Mouse (Mus musculus): ENCODE results near the gene Nuf2. TPM values are rescaled to one million over a fixed set of nuclear protein-coding genes. Genes with fewer than 3 reads are reported as not detected.
A peak's percentile ranks its signal among the peaks of the same experiment; 100 is the strongest.

The Nuf2 gene
- 0.28 and 0.94 TPM in 2 replicates for total RNA-seq (2014; rRNA removed)
- polyA plus RNA-seq (2012; rRNA removed) = not detected in 2 replicates

DNA sequence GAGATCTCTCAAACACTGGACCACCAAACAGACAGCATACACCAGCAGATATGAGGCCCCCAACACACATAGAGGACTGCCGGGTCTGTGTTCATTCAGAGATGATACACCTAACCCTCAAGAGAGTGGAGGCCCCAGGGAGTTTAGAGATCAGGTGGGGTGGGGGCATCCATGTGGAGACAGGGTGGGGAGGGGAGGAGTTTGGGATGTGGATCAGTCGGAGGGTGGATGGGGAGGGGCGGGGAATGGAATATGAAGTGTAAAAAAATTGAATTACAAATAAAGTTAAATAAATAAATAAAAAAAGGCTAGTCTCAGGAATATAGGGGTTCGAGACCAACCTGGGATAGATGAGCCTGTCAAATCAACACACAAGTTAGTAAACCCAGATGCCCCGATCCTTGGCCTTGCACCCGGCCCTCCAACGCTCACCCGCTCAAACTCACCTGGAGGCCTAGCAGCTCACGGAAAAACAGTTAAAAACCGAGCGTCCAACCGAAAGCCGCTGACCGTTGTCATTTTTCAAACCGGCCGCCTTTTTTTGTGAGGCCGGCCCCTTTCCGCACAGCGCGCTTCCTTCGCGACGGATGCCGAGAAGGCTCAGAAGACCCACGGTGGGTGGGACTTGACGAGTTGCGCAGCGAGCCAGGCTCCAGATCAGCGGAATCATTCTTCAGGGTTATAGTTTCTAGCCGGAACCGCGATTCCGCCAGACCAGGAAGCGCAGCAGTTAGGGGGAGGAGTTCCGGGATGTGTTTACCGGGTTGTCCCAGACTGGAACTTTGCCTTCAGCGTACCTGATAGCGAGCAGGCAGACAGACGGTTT, at the start of gene Nuf2:
TSS of gene Nuf2 (minus strand) at position 589 of the 826 bp plus-strand sequence.
- under 1% methylated on average over 39 of the region's 39 CpGs for WGBS
- peak; percentile 96 for DNase-seq (ENCODE audit: extremely low read depth, low read depth, low spot score)
- Histone ChIP-seq H3K27ac (replicated peaks; ENCODE audit: insufficient read depth, low read depth, low read length) (peak within 1 kb of the TSS; percentile 65), H3K27me3 (ENCODE audit: control insufficient read depth, insufficient read depth, low read length) (no peaks in the 10 kb centered on the region), H3K4me3 (ENCODE audit: insufficient read depth, low read depth, low read length) (peak within 1 kb of the TSS; percentile 63), H3K79me2 (ENCODE audit: control insufficient read depth, insufficient read depth, low read length) (no peaks in the 10 kb centered on the region), H3K9ac (ENCODE audit: low read depth, low read length) (peak within 1 kb of the TSS; percentile 38), H3K4me1 (ENCODE audit: control insufficient read depth, insufficient read depth, low read length) (no peaks in the 10 kb centered on the region; the same call in 1 of the 2 replicates), H3K36me3 (ENCODE audit: control insufficient read depth, insufficient read depth, low read length) (no peaks in the 10 kb centered on the region)
- TF ChIP-seq POLR2A (IDR thresholded peaks at IDR 0.05; ENCODE audit: extremely low read depth, insufficient read depth, low read length) (peak; percentile 58; the same call in 1 of the 2 replicates), CTCF (IDR thresholded peaks at IDR 0.05; ENCODE audit: low read depth, low read length) (no peak)

DNA sequence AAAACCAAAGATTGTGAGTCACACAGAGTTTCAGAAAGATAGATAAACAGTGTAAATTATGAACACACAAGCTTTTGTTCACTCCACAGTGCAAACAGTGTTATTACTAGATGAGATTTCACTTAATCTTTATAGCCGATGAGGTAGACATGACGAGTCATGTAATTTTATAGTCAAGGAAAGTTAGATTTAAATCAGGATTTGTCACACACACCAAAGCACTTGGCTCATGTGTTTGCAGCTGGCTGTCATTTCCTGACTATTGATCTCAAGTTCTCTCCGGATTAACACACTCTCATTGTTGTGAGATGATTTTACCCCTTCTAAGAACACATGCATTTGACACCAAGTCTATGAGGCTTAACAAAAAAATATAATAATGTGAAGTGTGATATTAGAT, 48.3 kb upstream of the Nuf2 start:
- H3K36me3 ChIP-seq (ENCODE audit: control insufficient read depth, insufficient read depth, low read length) = no peaks in the 10 kb centered on the region
- H3K27me3 ChIP-seq (ENCODE audit: control insufficient read depth, insufficient read depth, low read length) = 0 out of 2 replicates have a peak, but pooled peaks cover 2% of the 10 kb centered on the region
- no peak for TF ChIP-seq POLR2A (IDR thresholded peaks at IDR 0.05; ENCODE audit: extremely low read depth, insufficient read depth, low read length)
- TF ChIP-seq CTCF (IDR thresholded peaks at IDR 0.05; ENCODE audit: low read depth, low read length) = no peak
- 80% methylated on average over 3 of the region's 3 CpGs for WGBS
- no peaks in the 10 kb centered on the region for H3K4me1 ChIP-seq (ENCODE audit: control insufficient read depth, insufficient read depth, low read length)
- no peak overlapping the region for H3K4me3 ChIP-seq (ENCODE audit: insufficient read depth, low read depth, low read length)
- DNase-seq (ENCODE audit: extremely low read depth, low read depth, low spot score) = no peak
- H3K27ac ChIP-seq (replicated peaks; ENCODE audit: insufficient read depth, low read depth, low read length) = no peak overlapping the region
- no peaks in the 10 kb centered on the region for H3K79me2 ChIP-seq (ENCODE audit: control insufficient read depth, insufficient read depth, low read length)
- H3K9ac ChIP-seq (ENCODE audit: low read depth, low read length) = no peak overlapping the region

DNA sequence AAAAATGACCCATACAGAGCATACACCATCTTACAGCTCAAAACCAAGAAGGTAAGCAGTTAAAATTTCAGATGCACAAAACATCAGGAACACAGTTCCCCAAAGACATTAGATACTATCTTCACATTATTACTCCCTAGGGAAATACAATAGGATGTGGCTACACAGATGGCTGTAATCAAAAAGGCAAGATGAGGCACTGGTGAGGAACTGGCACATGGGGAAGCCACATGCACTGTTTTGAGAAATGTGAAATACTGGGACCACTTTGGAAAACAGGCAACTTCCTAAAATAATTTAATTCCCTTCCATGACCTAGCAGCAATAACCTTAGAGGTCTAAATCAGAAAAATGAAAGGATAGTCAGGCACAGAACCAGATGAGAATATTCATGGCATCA, 42.9 kb upstream of the Nuf2 start:
- H3K4me1 ChIP-seq (ENCODE audit: control insufficient read depth, insufficient read depth, low read length) = no peaks in the 10 kb centered on the region
- no peak overlapping the region for H3K27ac ChIP-seq (replicated peaks; ENCODE audit: insufficient read depth, low read depth, low read length)
- no peaks in the 10 kb centered on the region for H3K36me3 ChIP-seq (ENCODE audit: control insufficient read depth, insufficient read depth, low read length)
- no peak for DNase-seq (ENCODE audit: extremely low read depth, low read depth, low spot score)
- TF ChIP-seq POLR2A (IDR thresholded peaks at IDR 0.05; ENCODE audit: extremely low read depth, insufficient read depth, low read length) (no peak), CTCF (IDR thresholded peaks at IDR 0.05; ENCODE audit: low read depth, low read length) (no peak)
- H3K4me3 ChIP-seq (ENCODE audit: insufficient read depth, low read depth, low read length) = no peak overlapping the region
- no peak overlapping the region for H3K9ac ChIP-seq (ENCODE audit: low read depth, low read length)
- H3K79me2 ChIP-seq (ENCODE audit: control insufficient read depth, insufficient read depth, low read length) = no peaks in the 10 kb centered on the region
- no peaks in the 10 kb centered on the region for H3K27me3 ChIP-seq (ENCODE audit: control insufficient read depth, insufficient read depth, low read length)

DNA sequence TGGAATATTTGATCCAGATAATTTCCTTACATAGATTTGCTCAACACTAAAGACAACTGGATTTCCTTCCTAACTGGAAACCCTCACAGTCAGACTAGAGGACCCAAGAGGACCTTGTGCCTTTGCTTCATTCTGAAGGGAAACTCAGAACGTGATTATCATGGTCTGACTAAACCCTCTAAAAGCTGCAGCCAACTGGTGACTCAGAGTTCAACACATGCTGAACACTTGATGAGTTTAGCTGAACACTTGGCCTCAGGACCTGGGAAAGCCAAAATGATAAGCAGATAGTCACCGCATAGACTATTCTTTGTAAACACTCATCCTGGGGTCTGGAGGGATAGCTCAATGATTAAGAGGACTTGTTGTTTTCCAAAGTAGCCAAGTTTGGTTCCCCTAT, 24.4 kb upstream of the Nuf2 start:
- Histone ChIP-seq H3K36me3 (ENCODE audit: control insufficient read depth, insufficient read depth, low read length) (no peaks in the 10 kb centered on the region), H3K79me2 (ENCODE audit: control insufficient read depth, insufficient read depth, low read length) (no peaks in the 10 kb centered on the region), H3K27me3 (ENCODE audit: control insufficient read depth, insufficient read depth, low read length) (no peaks in the 10 kb centered on the region), H3K27ac (replicated peaks; ENCODE audit: insufficient read depth, low read depth, low read length) (no peak overlapping the region), H3K9ac (ENCODE audit: low read depth, low read length) (no peak overlapping the region), H3K4me1 (ENCODE audit: control insufficient read depth, insufficient read depth, low read length) (no peaks in the 10 kb centered on the region), H3K4me3 (ENCODE audit: insufficient read depth, low read depth, low read length) (no peak overlapping the region)
- 70% methylated on average over 2 of the region's 2 CpGs for WGBS
- DNase-seq (ENCODE audit: extremely low read depth, low read depth, low spot score) = peak; percentile 10
- TF ChIP-seq POLR2A (IDR thresholded peaks at IDR 0.05; ENCODE audit: extremely low read depth, insufficient read depth, low read length) = no peak
- TF ChIP-seq CTCF (IDR thresholded peaks at IDR 0.05; ENCODE audit: low read depth, low read length) = no peak

DNA sequence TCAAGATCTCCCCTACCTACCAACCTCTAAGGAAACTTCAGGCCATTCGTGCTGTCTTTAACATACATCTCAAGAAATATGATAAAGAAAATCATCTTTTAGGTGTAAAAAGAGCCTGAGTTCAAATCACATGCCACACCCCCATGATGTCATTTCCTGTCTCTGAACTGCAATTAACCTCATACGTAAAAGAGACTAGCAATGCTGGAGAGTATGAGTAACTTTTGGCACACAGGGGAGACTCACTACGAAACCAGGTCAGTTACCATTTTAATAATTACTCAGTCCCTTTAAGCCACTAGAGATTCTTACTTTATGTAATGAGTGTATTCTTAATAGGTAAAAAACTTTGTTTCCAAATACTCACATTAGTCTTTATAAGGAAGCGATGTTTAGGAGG, 23.8 kb upstream of the Nuf2 start:
- H3K27ac ChIP-seq (replicated peaks; ENCODE audit: insufficient read depth, low read depth, low read length) = no peak overlapping the region
- H3K79me2 ChIP-seq (ENCODE audit: control insufficient read depth, insufficient read depth, low read length) = no peaks in the 10 kb centered on the region
- H3K9ac ChIP-seq (ENCODE audit: low read depth, low read length) = no peak overlapping the region
- H3K27me3 ChIP-seq (ENCODE audit: control insufficient read depth, insufficient read depth, low read length) = no peaks in the 10 kb centered on the region
- TF ChIP-seq CTCF (IDR thresholded peaks at IDR 0.05; ENCODE audit: low read depth, low read length) = no peak
- TF ChIP-seq POLR2A (IDR thresholded peaks at IDR 0.05; ENCODE audit: extremely low read depth, insufficient read depth, low read length) = no peak
- no peak overlapping the region for H3K4me3 ChIP-seq (ENCODE audit: insufficient read depth, low read depth, low read length)
- WGBS = 79% methylated on average over 4 of the region's 4 CpGs
- H3K36me3 ChIP-seq (ENCODE audit: control insufficient read depth, insufficient read depth, low read length) = no peaks in the 10 kb centered on the region
- H3K4me1 ChIP-seq (ENCODE audit: control insufficient read depth, insufficient read depth, low read length) = no peaks in the 10 kb centered on the region
- no peak for DNase-seq (ENCODE audit: extremely low read depth, low read depth, low spot score)

DNA sequence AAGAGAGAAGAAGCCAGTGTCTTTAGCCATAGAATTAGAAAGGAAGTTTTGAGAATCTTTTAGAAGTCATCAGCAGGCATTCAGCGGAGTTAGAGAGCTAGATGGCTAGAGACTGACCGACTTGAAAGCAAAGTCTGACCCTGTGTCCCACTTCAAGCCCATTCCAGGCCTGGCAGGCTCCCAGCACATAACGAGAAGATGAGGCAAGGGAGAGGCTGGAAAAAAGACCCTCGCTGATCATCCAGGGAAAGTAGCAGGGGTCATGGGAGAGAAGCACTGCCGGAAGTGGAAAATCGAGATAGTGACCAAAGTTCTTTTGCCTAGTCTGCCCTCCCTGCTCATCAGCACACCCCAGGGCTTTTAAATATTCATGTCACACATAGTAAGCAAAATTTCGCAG, 22.2 kb upstream of the Nuf2 start:
- Histone ChIP-seq H3K9ac (ENCODE audit: low read depth, low read length) (no peak overlapping the region), H3K27me3 (ENCODE audit: control insufficient read depth, insufficient read depth, low read length) (no peaks in the 10 kb centered on the region), H3K27ac (replicated peaks; ENCODE audit: insufficient read depth, low read depth, low read length) (no peak overlapping the region), H3K4me3 (ENCODE audit: insufficient read depth, low read depth, low read length) (no peak overlapping the region), H3K36me3 (ENCODE audit: control insufficient read depth, insufficient read depth, low read length) (no peaks in the 10 kb centered on the region), H3K4me1 (ENCODE audit: control insufficient read depth, insufficient read depth, low read length) (no peaks in the 10 kb centered on the region), H3K79me2 (ENCODE audit: control insufficient read depth, insufficient read depth, low read length) (no peaks in the 10 kb centered on the region)
- no peak for DNase-seq (ENCODE audit: extremely low read depth, low read depth, low spot score)
- no peak for TF ChIP-seq POLR2A (IDR thresholded peaks at IDR 0.05; ENCODE audit: extremely low read depth, insufficient read depth, low read length)
- TF ChIP-seq CTCF (IDR thresholded peaks at IDR 0.05; ENCODE audit: low read depth, low read length) = no peak
- WGBS = 68% methylated on average over 7 of the region's 7 CpGs

Measured in liver, adult 2 months (tissue).